Mouse (Mus musculus): ENCODE data around the gene Spag7. TPM values are rescaled to one million over a fixed set of nuclear protein-coding genes. Genes with fewer than 3 reads are reported as not detected.

The Spag7 gene
- polyA plus RNA-seq, 1 experiment, result 52.4 TPM

- Histone ChIP-seq H3K4me3 (no peak overlapping the region), H3K27me3 (ENCODE audit: control insufficient read depth, insufficient read depth, insufficient read length) (no peaks in the 10 kb centered on the region), H3K4me2 (ENCODE audit: low read depth) (no peak overlapping the region), H3K36me3 (ENCODE audit: control insufficient read depth, insufficient read depth) (peaks cover 9% of the 10 kb centered on the region), H3K79me2 (ENCODE audit: control insufficient read depth, insufficient read depth) (peaks cover 15% of the 10 kb centered on the region), H3ac (ENCODE audit: control insufficient read depth, insufficient read length) (no peak overlapping the region)
- TF ChIP-seq POLR2A (IDR thresholded peaks at IDR 0.05; ENCODE audit: insufficient read length, low read depth) (no peak), MYOG (IDR thresholded peaks at IDR 0.05; ENCODE audit: control insufficient read depth in 1 of 3, insufficient read depth in 1 of 3, insufficient read length in 2 of 3, low read depth in 2 of 3) (no peak), POLR2AphosphoS2 (IDR thresholded peaks at IDR 0.05; ENCODE audit: insufficient read length, low read depth) (no peak), TCF12 (IDR thresholded peaks at IDR 0.05; ENCODE audit: insufficient read depth, poor library complexity, severe bottlenecking) (no peak), USF1 (IDR thresholded peaks at IDR 0.05; ENCODE audit: low read depth) (no peak), CEBPB (IDR thresholded peaks at IDR 0.05; ENCODE audit: insufficient read depth, poor library complexity, severe bottlenecking) (no peak), MYOD1 (IDR thresholded peaks at IDR 0.05; ENCODE audit: control insufficient read depth in 1 of 3, insufficient read length in 2 of 3, low read depth in 2 of 3) (peak in 1 of 3 experiments; percentile 53), TCF3 (IDR thresholded peaks at IDR 0.05; ENCODE audit: insufficient read length, low read depth) (no peak), SRF (IDR thresholded peaks at IDR 0.05; ENCODE audit: control insufficient read depth, insufficient read length, low read depth) (no peak)
Observed at GRCm38 (mm10) chr11:70643051-70643450, 26.2 kb downstream of the Spag7 start.

- no peak overlapping the region for H3ac ChIP-seq (ENCODE audit: control insufficient read depth, insufficient read length)
- no peaks in the 10 kb centered on the region for H3K27me3 ChIP-seq (ENCODE audit: control insufficient read depth, insufficient read depth, insufficient read length)
- TF ChIP-seq CEBPB (IDR thresholded peaks at IDR 0.05; ENCODE audit: insufficient read depth, poor library complexity, severe bottlenecking) (no peak), POLR2AphosphoS2 (IDR thresholded peaks at IDR 0.05; ENCODE audit: insufficient read length, low read depth) (peak; percentile 50)
- H3K4me3 ChIP-seq, result no peak overlapping the region
- H3K36me3 ChIP-seq (ENCODE audit: control insufficient read depth, insufficient read depth), result peaks cover 9% of the 10 kb centered on the region
- H3K79me2 ChIP-seq (ENCODE audit: control insufficient read depth, insufficient read depth), result peaks cover 10% of the 10 kb centered on the region
- no peak overlapping the region for H3K4me2 ChIP-seq (ENCODE audit: low read depth)
Observed at GRCm38 (mm10) chr11:70641241-70641640, 28.0 kb downstream of the Spag7 start.

- Histone ChIP-seq H3K4me2 (ENCODE audit: low read depth) (no peak overlapping the region), H3K36me3 (ENCODE audit: control insufficient read depth, insufficient read depth) (peaks cover 9% of the 10 kb centered on the region), H3K27me3 (ENCODE audit: control insufficient read depth, insufficient read depth, insufficient read length) (no peaks in the 10 kb centered on the region), H3ac (ENCODE audit: control insufficient read depth, insufficient read length) (no peak overlapping the region), H3K4me3 (no peak overlapping the region), H3K79me2 (ENCODE audit: control insufficient read depth, insufficient read depth) (no peaks in the 10 kb centered on the region)
- TF ChIP-seq TCF12 (IDR thresholded peaks at IDR 0.05; ENCODE audit: insufficient read depth, poor library complexity, severe bottlenecking) (no peak), POLR2AphosphoS2 (IDR thresholded peaks at IDR 0.05; ENCODE audit: insufficient read length, low read depth) (peak; percentile 43), CEBPB (IDR thresholded peaks at IDR 0.05; ENCODE audit: insufficient read depth, poor library complexity, severe bottlenecking) (0 out of 2 replicates have a peak, but pooled peaks have one; percentile 36), MAX (IDR thresholded peaks at IDR 0.05; ENCODE audit: low read depth) (no peak)
Observed at GRCm38 (mm10) chr11:70639976-70640375, 29.2 kb downstream of the Spag7 start.

GRCm38 (mm10) chr11:70638714-70639278 is 30.4 kb downstream of the Spag7 start, which contains the start of gene Gp1ba:
Gene Gp1ba (plus strand): TSS chr11:70639122.
- Histone ChIP-seq H3K4me3 (no peak within 1 kb of the TSS), H3K4me2 (ENCODE audit: low read depth) (no peak within 1 kb of the TSS)

GRCm38 (mm10) chr11:70638293-70638692 is 30.9 kb downstream of the Spag7 start:
- no peak overlapping the region for H3K4me3 ChIP-seq
- H3K4me2 ChIP-seq (ENCODE audit: low read depth), result no peak overlapping the region
- H3K27me3 ChIP-seq (ENCODE audit: control insufficient read depth, insufficient read depth, insufficient read length), result no peaks in the 10 kb centered on the region
- no peak for TF ChIP-seq POLR2AphosphoS2 (IDR thresholded peaks at IDR 0.05; ENCODE audit: insufficient read length, low read depth)
- TF ChIP-seq TCF3 (IDR thresholded peaks at IDR 0.05; ENCODE audit: insufficient read length, low read depth), result no peak
- no peak for TF ChIP-seq USF1 (IDR thresholded peaks at IDR 0.05; ENCODE audit: low read depth)
- no peak for TF ChIP-seq SRF (IDR thresholded peaks at IDR 0.05; ENCODE audit: control insufficient read depth, insufficient read length, low read depth)
- no peak for TF ChIP-seq POLR2A (IDR thresholded peaks at IDR 0.05; ENCODE audit: insufficient read length, low read depth)
- TF ChIP-seq CEBPB (IDR thresholded peaks at IDR 0.05; ENCODE audit: insufficient read depth, poor library complexity, severe bottlenecking), result no peak
- TF ChIP-seq MYOG (IDR thresholded peaks at IDR 0.05; ENCODE audit: control insufficient read depth in 1 of 3, insufficient read depth in 1 of 3, insufficient read length in 2 of 3, low read depth in 2 of 3), result no peak
- no peak for TF ChIP-seq MAX (IDR thresholded peaks at IDR 0.05; ENCODE audit: low read depth)
- TF ChIP-seq E2F4 (IDR thresholded peaks at IDR 0.05; ENCODE audit: insufficient read depth), result no peak
- no peak for TF ChIP-seq TCF12 (IDR thresholded peaks at IDR 0.05; ENCODE audit: insufficient read depth, poor library complexity, severe bottlenecking)
- TF ChIP-seq REST (IDR thresholded peaks at IDR 0.05; ENCODE audit: insufficient read depth, insufficient read length), result no peak
- TF ChIP-seq MYOD1 (IDR thresholded peaks at IDR 0.05; ENCODE audit: control insufficient read depth in 1 of 3, insufficient read length in 2 of 3, low read depth in 2 of 3), result no peak
- H3K79me2 ChIP-seq (ENCODE audit: control insufficient read depth, insufficient read depth), result no peaks in the 10 kb centered on the region
- H3K36me3 ChIP-seq (ENCODE audit: control insufficient read depth, insufficient read depth), result no peaks in the 10 kb centered on the region
- H3ac ChIP-seq (ENCODE audit: control insufficient read depth, insufficient read length), result no peak overlapping the region

More at GRCm38 (mm10) chr11:70638714-70639278, 30.4 kb downstream of the Spag7 start, which contains the start of gene Gp1ba:
- H3ac ChIP-seq (ENCODE audit: control insufficient read depth, insufficient read length), result no peak within 1 kb of the TSS
- TF ChIP-seq USF1 (IDR thresholded peaks at IDR 0.05; ENCODE audit: low read depth) (peak; percentile 37), TCF3 (IDR thresholded peaks at IDR 0.05; ENCODE audit: insufficient read length, low read depth) (no peak)
- peaks cover under 1% of the 10 kb centered on the region for H3K36me3 ChIP-seq (ENCODE audit: control insufficient read depth, insufficient read depth)
- no peaks in the 10 kb centered on the region for H3K27me3 ChIP-seq (ENCODE audit: control insufficient read depth, insufficient read depth, insufficient read length)
- H3K79me2 ChIP-seq (ENCODE audit: control insufficient read depth, insufficient read depth), result no peaks in the 10 kb centered on the region

Data from myocyte (in vitro differentiated cells).